Mouse (Mus musculus) 3T3-L1 (cell line): Measurements from ENCODE around the gene Zfp146.
A peak's percentile ranks its signal among the peaks of the same experiment; 100 is the strongest.
"Not testable (repeated sequence)": the region's sequence is repeated elsewhere in the genome, so short reads cannot be mapped to it uniquely, and the experiment has no call there.

Experiments used
- DNase-seq: peaks from one replicate; pipeline ENCODE4 v3.0.0-alpha.2; 2015; ENCODE audit warnings: low read depth, low spot score

The Zfp146 gene

GRCm38 (mm10) chr7:30122188-30122530 lies 47.4 kb downstream of the Zfp146 start:
- peak; percentile 74 for DNase-seq

- peak; percentile 82 for DNase-seq
These were observed 48.0 kb downstream of the Zfp146 start, which contains the start of gene Zfp382 for GRCm38 (mm10) chr7:30121308-30122187. Gene Zfp382, plus strand, starts transcription at chr7:30121942.

DNA sequence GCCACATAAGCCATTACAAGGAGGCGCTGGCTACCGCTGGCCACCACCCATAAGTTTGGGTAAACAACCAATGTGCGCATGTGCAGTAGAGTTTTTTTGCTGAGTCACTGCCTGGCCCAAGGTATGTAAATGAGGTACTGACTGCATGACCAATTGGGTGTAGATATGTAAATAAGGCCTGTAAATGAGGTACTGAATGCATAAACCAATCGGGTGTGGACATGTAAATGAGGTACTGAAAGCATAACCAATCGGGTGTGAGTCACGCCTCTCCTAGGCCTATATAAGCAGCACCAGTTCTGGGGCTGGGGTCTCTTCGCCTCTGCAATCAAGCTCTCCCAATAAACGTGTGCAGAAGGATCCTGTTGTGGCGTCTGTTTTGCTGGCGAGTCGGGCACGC lies 51.6 kb downstream of the Zfp146 start:
- not testable (repeated sequence) for DNase-seq

DNA sequence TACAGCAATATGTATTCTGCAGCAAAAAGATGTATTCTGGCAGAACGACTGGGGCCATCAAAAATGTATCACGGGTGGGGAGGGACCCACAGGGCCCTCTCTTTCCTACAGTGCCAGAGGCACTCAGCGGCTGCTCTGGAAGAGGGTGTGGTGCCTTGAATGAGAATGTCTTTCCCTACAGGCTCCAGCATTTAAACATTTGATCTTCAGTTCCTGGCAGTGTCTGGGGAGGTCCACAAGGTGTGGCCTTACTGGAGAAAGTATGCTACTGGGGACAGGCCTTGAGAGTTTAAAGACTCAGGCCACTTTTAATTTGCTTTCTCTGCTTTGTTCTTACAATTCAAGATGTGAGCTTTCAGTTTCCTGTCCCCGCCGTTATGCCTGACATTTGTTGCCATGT lies 53.5 kb downstream of the Zfp146 start:
- DNase-seq = no peak
